Mouse (Mus musculus) liver, embryonic 16.5 days (tissue): ENCODE data around the gene Entpd1. TPM values are rescaled to one million over a fixed set of nuclear protein-coding genes. Genes with fewer than 3 reads are reported as not detected.
"Not testable (repeated sequence)": the region's sequence is repeated elsewhere in the genome, so short reads cannot be mapped to it uniquely, and the experiment has no call there.

ENCODE experiments used
- ATAC-seq: fragments of 200-750 bp; cut with Nextera tagmentation; 2 replicates; pipeline ENCODE4 v1.8.0; 2017; ENCODE audit warnings: low read depth, mild to moderate bottlenecking, moderate number of reproducible peaks, moderate library complexity
- H3K27ac ChIP-seq: fragments of 300-500 bp; sonication (generic); 2 replicates; pipeline ENCODE4 v1.5.1; 2014; ENCODE audit warnings: mild to moderate bottlenecking, low read length
- H3K27me3 ChIP-seq: fragments of 300-500 bp; sonication (generic); 2 replicates; pipeline ENCODE4 v1.6.1; 2014; ENCODE audit warnings: low read depth, low read length, mixed read lengths; ENCODE audit not compliant: control insufficient read depth, insufficient read depth
- H3K36me3 ChIP-seq: fragments of 300-500 bp; sonication (generic); 2 replicates; pipeline ENCODE4 v1.6.1; 2014; ENCODE audit warnings: mild to moderate bottlenecking; ENCODE audit not compliant: control insufficient read depth, insufficient read depth
- H3K4me1 ChIP-seq: fragments of 300-500 bp; sonication (generic); 2 replicates; pipeline ENCODE4 v1.6.1; 2014; ENCODE audit warnings: low read depth, low read length, mixed read lengths; ENCODE audit not compliant: control insufficient read depth
- H3K4me2 ChIP-seq: fragments of 300-500 bp; sonication (generic); 2 replicates; pipeline ENCODE4 v1.6.1; 2014; ENCODE audit warnings: low read depth, low read length, mixed read lengths
- H3K4me3 ChIP-seq: fragments of 300-500 bp; sonication (generic); 2 replicates; pipeline ENCODE4 v1.5.1; 2014; ENCODE audit warnings: low read depth, mild to moderate bottlenecking, low read length
- H3K9ac ChIP-seq: fragments of 300-500 bp; sonication (generic); 2 replicates; pipeline ENCODE4 v1.6.1; 2014; ENCODE audit warnings: low read depth, low read length
- H3K9me3 ChIP-seq: fragments of 300-500 bp; sonication (generic); replicated peaks from 2 replicates; pipeline ENCODE4 v1.6.1; 2016; ENCODE audit warnings: low read length; ENCODE audit not compliant: control insufficient read depth
- WGBS: fragments of 180-500 bp; shearing (Covaris S2); extraction: QIAGEN DNeasy Blood & Tissue Kit; methylation state at CpG from one replicate; pipeline ENCODE4 v1.1.7; 2014; ENCODE audit not compliant: insufficient replicate concordance; 5-methylcytosine and 5-hydroxymethylcytosine counted together
- polyA plus RNA-seq: library from polyadenylated mRNA; unstranded; fragments of >200 nt; fragmentation: Nextera tagmentation; extraction: Ambion mirVana; gene quantifications from 2 replicates; pipeline ENCODE4 v1.2.1, GENCODE M21; 2015

Entpd1 gene
- polyA plus RNA-seq, 1 experiment from 2014 or later = 4.7 TPM

DNA sequence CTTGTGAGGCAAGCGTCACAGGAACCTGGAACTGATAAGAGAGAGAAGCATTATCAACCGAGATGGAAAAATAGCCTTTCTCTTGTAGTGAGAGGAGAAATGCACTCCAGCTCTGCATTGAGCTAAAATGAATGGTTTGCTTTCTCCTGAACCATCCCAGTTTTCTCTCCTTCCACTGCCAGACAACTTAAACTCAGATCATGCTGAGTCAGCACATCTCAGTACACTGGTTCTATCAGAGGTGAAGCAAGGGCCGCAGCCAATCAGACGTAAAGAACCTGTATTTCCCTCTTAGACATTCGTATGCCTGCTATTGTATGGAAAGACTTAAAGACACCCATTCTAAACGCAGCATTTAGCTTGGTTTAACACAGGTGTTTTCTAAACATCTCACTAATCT, 4.5 kb upstream of the Entpd1 start:
- no peak overlapping the region for H3K9ac ChIP-seq
- no peaks in the 10 kb centered on the region for H3K27me3 ChIP-seq
- peaks cover 5% of the 10 kb centered on the region for H3K4me1 ChIP-seq
- H3K4me2 ChIP-seq = no peak overlapping the region
- H3K4me3 ChIP-seq = no peak overlapping the region
- no peak overlapping the region for H3K27ac ChIP-seq
- 70% methylated on average over 6 of the region's 6 CpGs for WGBS
- no peaks in the 10 kb centered on the region; the same call in 1 of the 2 replicates for H3K36me3 ChIP-seq
- H3K9me3 ChIP-seq = no peaks in the 10 kb centered on the region
- no peak for ATAC-seq

DNA sequence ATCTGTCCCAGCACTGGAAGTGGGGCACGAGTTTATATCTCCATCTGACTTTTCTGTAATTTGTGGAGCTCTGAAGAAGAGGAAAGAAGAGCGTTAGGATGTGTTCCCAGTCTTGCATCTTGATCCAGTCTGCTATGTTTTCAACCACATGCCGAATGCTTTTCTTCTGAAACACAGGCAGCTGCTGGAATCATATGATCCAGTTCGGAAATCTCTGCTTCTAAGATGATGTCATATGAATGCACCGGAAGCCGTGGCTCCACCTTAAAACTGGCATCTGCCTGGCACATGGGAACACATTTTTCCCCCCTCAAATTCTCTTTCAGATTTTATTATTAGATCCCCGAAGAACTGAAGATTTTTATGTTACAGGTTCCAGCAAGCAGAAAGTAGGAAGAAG, 2.6 kb downstream of the Entpd1 start:
- no peak overlapping the region for H3K9ac ChIP-seq
- H3K4me3 ChIP-seq = no peak overlapping the region
- WGBS = 59% methylated on average over 7 of the region's 7 CpGs
- no peaks in the 10 kb centered on the region for H3K27me3 ChIP-seq
- peaks cover 5% of the 10 kb centered on the region for H3K4me1 ChIP-seq
- ATAC-seq = no peak
- H3K9me3 ChIP-seq = no peaks in the 10 kb centered on the region
- no peaks in the 10 kb centered on the region for H3K36me3 ChIP-seq
- H3K27ac ChIP-seq = no peak overlapping the region
- no peak overlapping the region for H3K4me2 ChIP-seq

DNA sequence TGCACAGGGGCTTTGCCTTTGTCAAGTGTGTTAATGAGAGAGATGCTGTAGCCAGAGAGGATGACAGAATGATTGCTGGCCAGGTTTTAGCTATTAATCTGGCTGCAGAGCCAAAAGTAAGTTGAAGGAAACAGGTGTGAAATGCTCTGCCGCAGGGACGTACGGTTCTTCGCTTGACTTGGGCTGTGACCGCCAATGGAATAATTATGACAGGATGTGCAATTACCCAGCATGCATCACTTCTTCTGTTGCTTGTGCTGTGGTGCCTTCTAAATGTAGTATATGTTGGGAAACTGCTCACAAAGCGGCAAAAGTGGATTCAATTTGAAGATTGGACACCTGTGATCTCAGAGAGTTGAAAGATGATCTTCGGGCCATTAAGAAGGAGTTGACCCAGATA, 3.9 kb downstream of the Entpd1 start:
- no peak overlapping the region for H3K27ac ChIP-seq
- no peak overlapping the region for H3K4me2 ChIP-seq
- ATAC-seq = no peak
- H3K27me3 ChIP-seq = no peaks in the 10 kb centered on the region
- 61% methylated on average over 7 of the region's 7 CpGs for WGBS
- no peaks in the 10 kb centered on the region for H3K9me3 ChIP-seq
- H3K36me3 ChIP-seq = no peaks in the 10 kb centered on the region
- peaks cover 5% of the 10 kb centered on the region for H3K4me1 ChIP-seq
- H3K4me3 ChIP-seq = no peak overlapping the region
- no peak overlapping the region for H3K9ac ChIP-seq

DNA sequence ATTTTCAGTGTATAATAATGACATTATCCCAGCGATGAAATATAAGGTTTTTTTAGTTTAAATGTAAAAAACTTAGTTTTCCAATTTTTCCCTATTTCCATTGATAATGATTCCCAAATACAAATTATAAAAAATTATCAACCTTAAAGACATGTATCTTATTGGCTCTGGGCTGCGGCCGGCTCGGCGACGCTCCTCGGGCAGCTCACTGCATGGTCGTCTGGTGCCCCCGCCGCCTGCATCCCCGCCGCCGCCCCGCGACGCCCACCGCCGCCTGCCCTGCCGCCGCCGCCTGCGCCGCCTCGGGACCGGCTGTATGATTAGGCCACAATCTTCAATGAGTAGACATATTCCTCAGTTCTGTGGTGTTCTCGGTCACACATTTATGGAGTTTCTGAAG, 9.4 kb downstream of the Entpd1 start:
- not testable (repeated sequence) for H3K4me1 ChIP-seq, H3K9me3 ChIP-seq, H3K9ac ChIP-seq, H3K27ac ChIP-seq, H3K36me3 ChIP-seq, H3K4me3 ChIP-seq, H3K27me3 ChIP-seq, H3K4me2 ChIP-seq
- peak; percentile 64; the same call in 1 of the 2 replicates for ATAC-seq
- WGBS = 61% methylated on average over 8 of the region's 26 CpGs

DNA sequence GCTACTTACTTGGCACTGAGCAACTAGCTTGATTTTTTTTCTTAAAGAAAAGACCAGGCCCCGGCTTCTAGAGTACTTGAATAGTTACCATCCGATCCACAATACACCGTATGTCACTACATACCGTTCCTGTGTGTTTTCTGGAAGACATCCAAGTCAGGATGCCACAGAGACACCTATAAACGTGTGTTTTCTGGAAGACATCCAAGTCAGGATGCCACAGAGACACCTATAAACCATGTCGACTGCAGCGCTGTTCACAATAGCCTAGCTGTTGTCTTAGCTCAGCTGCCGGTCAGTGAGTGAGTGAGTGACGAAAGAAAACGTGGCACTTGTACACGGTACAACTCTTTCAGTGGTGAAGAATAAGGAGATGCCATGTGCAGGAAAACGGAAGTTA, 13.8 kb downstream of the Entpd1 start:
- Histone ChIP-seq H3K27me3 (no peaks in the 10 kb centered on the region), H3K4me2 (no peak overlapping the region), H3K9me3 (no peaks in the 10 kb centered on the region), H3K27ac (no peak overlapping the region), H3K36me3 (no peaks in the 10 kb centered on the region), H3K4me1 (no peaks in the 10 kb centered on the region), H3K9ac (no peak overlapping the region), H3K4me3 (no peak overlapping the region)
- 70% methylated on average over 12 of the region's 12 CpGs for WGBS
- no peak for ATAC-seq

DNA sequence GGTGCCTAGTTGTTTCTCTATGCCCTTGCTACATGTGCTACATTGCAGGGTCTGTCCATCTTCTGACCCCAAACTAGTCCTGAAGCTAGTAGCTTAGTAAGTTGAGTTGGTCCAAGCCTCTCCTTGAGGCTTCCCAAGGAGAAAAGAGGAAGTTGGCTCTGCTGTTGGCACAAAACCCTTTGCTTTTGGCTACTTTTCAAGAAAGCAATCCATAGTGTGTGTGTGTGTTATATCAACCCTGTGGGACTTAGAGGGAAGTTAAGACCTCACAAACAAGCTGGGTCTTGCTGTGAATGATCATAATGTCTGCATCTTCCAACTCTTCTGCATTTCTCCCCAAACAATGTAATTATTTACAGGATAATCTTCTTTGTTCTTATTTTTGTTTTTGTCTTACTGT, 16.8 kb downstream of the Entpd1 start:
- H3K27ac ChIP-seq = no peak overlapping the region
- no peak overlapping the region for H3K9ac ChIP-seq
- H3K9me3 ChIP-seq = no peaks in the 10 kb centered on the region
- H3K4me1 ChIP-seq = no peaks in the 10 kb centered on the region
- H3K4me3 ChIP-seq = no peak overlapping the region
- no peaks in the 10 kb centered on the region for H3K36me3 ChIP-seq
- no peak for ATAC-seq
- no peaks in the 10 kb centered on the region for H3K27me3 ChIP-seq
- no peak overlapping the region for H3K4me2 ChIP-seq

DNA sequence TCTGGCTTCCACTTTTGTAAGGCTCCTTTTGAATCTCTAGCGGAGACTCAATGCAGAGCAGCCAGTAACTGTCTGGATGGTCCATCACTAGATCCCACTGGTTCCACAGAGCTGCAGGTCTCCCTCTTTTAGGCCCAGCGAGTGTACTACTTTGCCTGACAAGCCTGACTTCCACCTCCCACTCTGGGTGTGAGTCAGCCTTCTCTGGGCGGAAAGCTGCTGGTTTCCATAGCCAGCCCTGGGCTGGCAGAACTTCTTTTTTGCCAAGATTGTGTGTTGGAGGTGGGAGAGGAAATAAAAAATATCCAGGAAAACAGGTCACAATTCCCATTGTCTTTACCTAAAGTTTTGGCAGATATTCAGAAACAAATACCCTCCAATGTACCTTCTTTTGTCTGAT, 17.9 kb downstream of the Entpd1 start:
- Histone ChIP-seq H3K9ac (no peak overlapping the region), H3K9me3 (no peaks in the 10 kb centered on the region), H3K36me3 (no peaks in the 10 kb centered on the region), H3K27ac (no peak overlapping the region), H3K4me1 (no peaks in the 10 kb centered on the region), H3K27me3 (no peaks in the 10 kb centered on the region), H3K4me2 (no peak overlapping the region), H3K4me3 (no peak overlapping the region)
- WGBS = 59% methylated on average over 3 of the region's 3 CpGs
- ATAC-seq = no peak

DNA sequence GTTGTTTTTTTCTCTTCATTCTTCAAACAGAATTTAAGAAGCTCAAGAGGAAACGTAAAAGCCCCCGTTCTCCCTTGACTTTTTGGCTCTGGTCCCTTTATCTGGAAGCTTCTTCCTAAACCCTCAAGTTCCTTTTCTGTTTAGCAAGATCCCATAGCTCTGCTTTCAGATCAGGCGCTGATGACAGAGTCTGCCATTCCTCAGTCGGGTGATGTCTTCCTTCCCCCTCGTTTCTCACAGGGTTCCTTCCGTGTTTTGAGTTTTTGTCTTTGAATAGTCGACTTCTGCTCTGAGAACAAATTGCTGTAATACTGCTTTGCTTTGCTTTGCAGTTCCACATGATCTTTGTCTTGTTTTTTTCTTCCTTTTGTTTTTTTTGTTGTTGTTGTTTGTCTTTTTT, 18.4 kb downstream of the Entpd1 start:
- Histone ChIP-seq H3K27me3 (no peaks in the 10 kb centered on the region), H3K36me3 (no peaks in the 10 kb centered on the region), H3K9me3 (no peaks in the 10 kb centered on the region), H3K9ac (no peak overlapping the region), H3K4me1 (no peaks in the 10 kb centered on the region), H3K4me2 (no peak overlapping the region), H3K4me3 (no peak overlapping the region), H3K27ac (peak overlapping the region; percentile 37; the same call in 1 of the 2 replicates)
- ATAC-seq = no peak
- WGBS = 19% methylated on average over 7 of the region's 7 CpGs

DNA sequence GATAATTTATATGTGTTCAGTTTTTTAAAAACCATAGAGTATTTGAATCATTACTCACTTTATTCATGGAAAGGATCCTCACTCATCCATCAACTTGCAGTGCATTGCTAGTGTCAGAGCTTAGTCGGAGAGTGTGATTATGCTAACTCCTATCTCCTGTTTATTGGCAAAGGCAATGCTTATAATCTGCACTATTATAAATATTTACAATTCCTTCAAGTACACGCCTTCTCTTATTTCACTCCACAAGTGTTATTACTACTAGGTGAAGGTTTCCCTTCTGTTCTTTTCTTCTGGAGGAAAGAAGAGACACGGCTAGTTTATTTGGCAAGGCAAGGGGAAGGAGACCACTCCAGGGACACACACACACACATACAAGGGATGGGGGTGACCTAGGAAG, 20.0 kb downstream of the Entpd1 start:
- Histone ChIP-seq H3K36me3 (no peaks in the 10 kb centered on the region), H3K4me1 (peaks cover 5% of the 10 kb centered on the region), H3K4me3 (no peak overlapping the region), H3K4me2 (no peak overlapping the region), H3K9me3 (no peaks in the 10 kb centered on the region), H3K27ac (no peak overlapping the region), H3K27me3 (no peaks in the 10 kb centered on the region), H3K9ac (no peak overlapping the region)
- 53% methylated on average over 3 of the region's 3 CpGs for WGBS
- no peak for ATAC-seq

DNA sequence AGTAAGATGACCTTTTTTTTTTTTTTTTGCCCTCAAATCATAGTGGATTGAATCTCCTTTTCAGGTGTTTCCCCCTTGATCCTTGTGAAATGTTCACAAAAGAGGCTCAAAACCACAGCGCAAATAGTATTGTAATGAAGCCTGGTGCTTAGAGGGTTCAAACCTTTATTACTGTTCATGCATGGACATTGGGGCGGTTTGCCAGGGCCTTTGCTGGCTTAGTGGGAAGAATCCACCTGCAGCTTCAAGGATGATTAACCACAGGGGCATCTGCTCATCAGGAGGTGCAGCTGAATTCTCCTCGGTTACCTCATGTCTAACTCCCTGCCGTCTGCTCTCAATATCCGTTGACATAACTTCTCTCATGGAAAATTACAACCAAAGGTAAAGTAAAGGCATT, 20.5 kb downstream of the Entpd1 start:
- WGBS = 71% methylated on average over 5 of the region's 5 CpGs
- Histone ChIP-seq H3K9me3 (no peaks in the 10 kb centered on the region), H3K4me2 (no peak overlapping the region), H3K36me3 (no peaks in the 10 kb centered on the region), H3K9ac (no peak overlapping the region), H3K27ac (no peak overlapping the region), H3K4me1 (peaks cover 5% of the 10 kb centered on the region), H3K4me3 (no peak overlapping the region), H3K27me3 (no peaks in the 10 kb centered on the region)
- no peak for ATAC-seq
